Mouse (Mus musculus): ENCODE measurements at regions not wholly inside any gene's neighbourhood (a gene's known extent, or its start where the extent isn't known, plus 50 kb on each side); places are given as distances from the start of the nearest gene placed in this dataset.

DNA sequence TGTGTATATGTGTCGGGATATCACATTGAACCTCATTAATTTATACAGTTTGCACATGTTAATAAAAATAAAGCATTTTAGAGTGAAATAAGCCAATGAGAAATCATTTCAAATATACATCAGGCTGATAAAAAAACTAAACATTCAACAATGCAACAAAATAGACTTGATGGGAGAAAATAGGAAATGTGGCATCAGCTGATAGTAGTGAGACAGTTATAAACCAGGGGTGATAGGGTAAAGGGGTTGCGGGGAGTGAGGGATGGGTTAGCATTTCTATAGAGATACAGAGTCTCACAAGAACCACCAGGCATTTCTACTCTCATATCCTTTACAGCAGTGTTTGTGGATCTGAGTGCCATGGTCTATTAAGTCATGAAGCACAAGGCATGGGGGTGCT is 108.6 kb upstream of the Mvb12b start:
- WGBS: 98% methylated on average over 2 of the region's 2 CpGs
- no peaks in the 10 kb centered on the region for H3K36me3 ChIP-seq (replicated peaks)
- H3K27ac ChIP-seq: no peak overlapping the region
- H3K4me2 ChIP-seq: no peak overlapping the region
- no peaks in the 10 kb centered on the region for H3K27me3 ChIP-seq (replicated peaks)
- H3K9me3 ChIP-seq: no peaks in the 10 kb centered on the region
- H3K4me1 ChIP-seq: no peaks in the 10 kb centered on the region
- ATAC-seq (replicated peaks): no peak
- no peak overlapping the region for H3K9ac ChIP-seq
- no peak overlapping the region for H3K4me3 ChIP-seq

GRCm38 (mm10) chr2:33991299-33991698 is 103.6 kb upstream of the Mvb12b start:
- no peak for ATAC-seq (replicated peaks)
- Histone ChIP-seq H3K9ac (no peak overlapping the region), H3K4me2 (no peak overlapping the region), H3K4me1 (peaks cover 14% of the 10 kb centered on the region), H3K27me3 (replicated peaks) (no peaks in the 10 kb centered on the region), H3K9me3 (no peaks in the 10 kb centered on the region), H3K36me3 (replicated peaks) (no peaks in the 10 kb centered on the region), H3K4me3 (no peak overlapping the region), H3K27ac (no peak overlapping the region)
- 85% methylated on average over 4 of the region's 4 CpGs for WGBS

- Histone ChIP-seq H3K27me3 (replicated peaks) (no peaks in the 10 kb centered on the region), H3K9me3 (no peaks in the 10 kb centered on the region), H3K4me2 (no peak overlapping the region), H3K4me1 (peaks cover 14% of the 10 kb centered on the region), H3K9ac (no peak overlapping the region), H3K36me3 (replicated peaks) (no peaks in the 10 kb centered on the region), H3K27ac (no peak overlapping the region), H3K4me3 (no peak overlapping the region)
- 83% methylated on average over 6 of the region's 6 CpGs for WGBS
- ATAC-seq (replicated peaks): no peak
Observed at GRCm38 (mm10) chr2:33990711-33991110, 103.0 kb upstream of the Mvb12b start.

- 60% methylated on average over 12 of the region's 12 CpGs for WGBS
Observed at GRCm38 (mm10) chr2:33989555-33990370, 102.0 kb upstream of the Mvb12b start.

DNA sequence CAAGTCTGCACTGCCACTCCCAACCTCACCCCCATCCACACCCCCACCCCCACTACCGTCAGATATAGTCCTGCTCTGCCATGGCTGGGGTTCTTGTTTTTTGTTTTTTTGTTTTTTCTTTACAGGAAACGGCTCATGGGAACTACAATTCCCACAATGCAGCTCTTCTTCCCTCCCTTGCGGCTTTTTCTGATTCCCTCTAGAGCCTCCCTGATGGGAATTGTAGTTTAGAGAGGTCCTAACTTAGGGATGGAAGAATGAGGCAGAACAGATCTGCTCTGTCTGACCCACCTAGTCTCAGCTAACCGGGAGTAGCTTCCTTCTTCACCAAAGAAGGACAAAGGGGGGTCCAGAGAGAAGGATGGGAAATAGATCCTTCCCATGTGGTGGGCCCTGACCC is 98.7 kb upstream of the Mvb12b start:
- H3K4me1 ChIP-seq: peaks cover 35% of the 10 kb centered on the region
- no peak overlapping the region for H3K9ac ChIP-seq
- WGBS: 20% methylated on average over 4 of the region's 4 CpGs
- H3K9me3 ChIP-seq: no peaks in the 10 kb centered on the region
- H3K27ac ChIP-seq: no peak overlapping the region
- H3K36me3 ChIP-seq (replicated peaks): no peaks in the 10 kb centered on the region
- ATAC-seq (replicated peaks): no peak; the same call in 1 of the 2 replicates
- peak overlapping the region; percentile 19; the same call in 1 of the 2 replicates for H3K4me2 ChIP-seq
- H3K4me3 ChIP-seq: no peak overlapping the region
- no peaks in the 10 kb centered on the region for H3K27me3 ChIP-seq (replicated peaks)

More at GRCm38 (mm10) chr2:33989555-33990370, 102.0 kb upstream of the Mvb12b start:
- no peak for ATAC-seq (replicated peaks)
- H3K4me3 ChIP-seq: no peak overlapping the region
- H3K9me3 ChIP-seq: no peaks in the 10 kb centered on the region
- peaks cover 14% of the 10 kb centered on the region for H3K4me1 ChIP-seq
- H3K27me3 ChIP-seq (replicated peaks): no peaks in the 10 kb centered on the region
- H3K36me3 ChIP-seq (replicated peaks): no peaks in the 10 kb centered on the region
- H3K9ac ChIP-seq: no peak overlapping the region
- peak overlapping the region; percentile 43; the same call in 1 of the 2 replicates for H3K27ac ChIP-seq
- H3K4me2 ChIP-seq: no peak overlapping the region

GRCm38 (mm10) chr2:33985316-33985715 is 97.6 kb upstream of the Mvb12b start:
- Histone ChIP-seq H3K9me3 (no peaks in the 10 kb centered on the region), H3K4me1 (peaks cover 31% of the 10 kb centered on the region), H3K4me3 (no peak overlapping the region), H3K27me3 (replicated peaks) (no peaks in the 10 kb centered on the region), H3K36me3 (replicated peaks) (no peaks in the 10 kb centered on the region), H3K4me2 (no peak overlapping the region), H3K9ac (no peak overlapping the region), H3K27ac (no peak overlapping the region)
- 69% methylated on average over 11 of the region's 11 CpGs for WGBS
- no peak for ATAC-seq (replicated peaks)

- H3K4me2 ChIP-seq: no peak overlapping the region
- peaks cover 21% of the 10 kb centered on the region for H3K4me1 ChIP-seq
- H3K36me3 ChIP-seq (replicated peaks): no peaks in the 10 kb centered on the region
- no peaks in the 10 kb centered on the region for H3K9me3 ChIP-seq
- no peak overlapping the region for H3K4me3 ChIP-seq
- peak overlapping the region; percentile 60 for H3K27ac ChIP-seq
- no peaks in the 10 kb centered on the region for H3K27me3 ChIP-seq (replicated peaks)
- WGBS: 21% methylated on average over 11 of the region's 11 CpGs
- 0 out of 2 replicates have a peak overlapping the region, but pooled peaks have one; percentile 6 for H3K9ac ChIP-seq
- ATAC-seq (replicated peaks): peak; percentile 62
Observed at GRCm38 (mm10) chr2:33983112-33983748, 95.5 kb upstream of the Mvb12b start.

- H3K27me3 ChIP-seq (replicated peaks): no peaks in the 10 kb centered on the region
- no peak for ATAC-seq (replicated peaks)
- H3K4me3 ChIP-seq: no peak overlapping the region
- H3K9me3 ChIP-seq: no peaks in the 10 kb centered on the region
- no peak overlapping the region for H3K9ac ChIP-seq
- H3K36me3 ChIP-seq (replicated peaks): no peaks in the 10 kb centered on the region
- H3K4me2 ChIP-seq: no peak overlapping the region
- no peak overlapping the region for H3K27ac ChIP-seq
- 44% methylated on average over 8 of the region's 8 CpGs for WGBS
- H3K4me1 ChIP-seq: peaks cover 21% of the 10 kb centered on the region
Observed at GRCm38 (mm10) chr2:33981936-33982335, 94.2 kb upstream of the Mvb12b start.

- no peaks in the 10 kb centered on the region for H3K27me3 ChIP-seq (replicated peaks)
- no peak overlapping the region for H3K4me3 ChIP-seq
- H3K27ac ChIP-seq: no peak overlapping the region
- no peak for ATAC-seq (replicated peaks)
- 79% methylated on average over 5 of the region's 7 CpGs for WGBS
- H3K36me3 ChIP-seq (replicated peaks): no peaks in the 10 kb centered on the region
- H3K9ac ChIP-seq: no peak overlapping the region
- H3K9me3 ChIP-seq: no peaks in the 10 kb centered on the region
- no peak overlapping the region for H3K4me2 ChIP-seq
- peaks cover 21% of the 10 kb centered on the region for H3K4me1 ChIP-seq
Observed at GRCm38 (mm10) chr2:33981321-33981720, 93.6 kb upstream of the Mvb12b start.

GRCm38 (mm10) chr2:33980884-33981283 is 93.1 kb upstream of the Mvb12b start:
- peaks cover 21% of the 10 kb centered on the region for H3K4me1 ChIP-seq
- H3K9ac ChIP-seq: no peak overlapping the region
- no peaks in the 10 kb centered on the region for H3K27me3 ChIP-seq (replicated peaks)
- H3K27ac ChIP-seq: no peak overlapping the region
- no peak overlapping the region for H3K4me3 ChIP-seq
- 83% methylated on average over 10 of the region's 10 CpGs for WGBS
- ATAC-seq (replicated peaks): no peak
- no peak overlapping the region for H3K4me2 ChIP-seq
- no peaks in the 10 kb centered on the region for H3K9me3 ChIP-seq
- H3K36me3 ChIP-seq (replicated peaks): no peaks in the 10 kb centered on the region

DNA sequence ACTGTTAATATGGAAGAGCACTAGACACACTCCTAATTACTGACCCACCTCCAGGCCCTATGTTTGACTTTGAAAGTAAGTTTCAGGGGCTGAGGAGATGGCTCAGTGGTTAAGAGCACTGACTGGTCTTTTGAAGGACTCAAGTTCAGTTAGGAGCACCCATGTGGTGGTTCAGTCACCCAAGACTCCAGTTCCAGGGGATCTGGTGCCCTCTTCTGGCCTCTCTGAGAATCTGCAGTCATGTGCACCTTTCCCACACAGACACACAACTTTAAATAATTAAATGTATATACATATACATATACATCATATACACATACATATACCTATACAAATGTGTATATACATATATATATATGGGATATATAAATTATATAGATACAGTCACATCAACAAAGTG is 91.5 kb upstream of the Mvb12b start:
- no peak overlapping the region for H3K9ac ChIP-seq
- peaks cover 29% of the 10 kb centered on the region for H3K4me1 ChIP-seq
- H3K27me3 ChIP-seq (replicated peaks): no peaks in the 10 kb centered on the region
- ATAC-seq (replicated peaks): no peak
- H3K27ac ChIP-seq: no peak overlapping the region
- no peak overlapping the region for H3K4me2 ChIP-seq
- H3K9me3 ChIP-seq: no peaks in the 10 kb centered on the region
- no peak overlapping the region for H3K4me3 ChIP-seq
- H3K36me3 ChIP-seq (replicated peaks): no peaks in the 10 kb centered on the region

- no peak overlapping the region for H3K4me2 ChIP-seq
- H3K9me3 ChIP-seq: no peaks in the 10 kb centered on the region
- WGBS: 84% methylated on average over 4 of the region's 4 CpGs
- H3K27me3 ChIP-seq (replicated peaks): no peaks in the 10 kb centered on the region
- no peak overlapping the region for H3K27ac ChIP-seq
- no peak overlapping the region for H3K4me3 ChIP-seq
- no peak for ATAC-seq (replicated peaks)
- peaks cover 31% of the 10 kb centered on the region for H3K4me1 ChIP-seq
- no peak overlapping the region for H3K9ac ChIP-seq
- no peaks in the 10 kb centered on the region for H3K36me3 ChIP-seq (replicated peaks)
Observed at GRCm38 (mm10) chr2:33978550-33978949, 90.8 kb upstream of the Mvb12b start.

All from midbrain, embryonic 15.5 days (tissue).